9 mouse cellular contexts compared by ENCODE assay signal in the genomic region with DNA sequence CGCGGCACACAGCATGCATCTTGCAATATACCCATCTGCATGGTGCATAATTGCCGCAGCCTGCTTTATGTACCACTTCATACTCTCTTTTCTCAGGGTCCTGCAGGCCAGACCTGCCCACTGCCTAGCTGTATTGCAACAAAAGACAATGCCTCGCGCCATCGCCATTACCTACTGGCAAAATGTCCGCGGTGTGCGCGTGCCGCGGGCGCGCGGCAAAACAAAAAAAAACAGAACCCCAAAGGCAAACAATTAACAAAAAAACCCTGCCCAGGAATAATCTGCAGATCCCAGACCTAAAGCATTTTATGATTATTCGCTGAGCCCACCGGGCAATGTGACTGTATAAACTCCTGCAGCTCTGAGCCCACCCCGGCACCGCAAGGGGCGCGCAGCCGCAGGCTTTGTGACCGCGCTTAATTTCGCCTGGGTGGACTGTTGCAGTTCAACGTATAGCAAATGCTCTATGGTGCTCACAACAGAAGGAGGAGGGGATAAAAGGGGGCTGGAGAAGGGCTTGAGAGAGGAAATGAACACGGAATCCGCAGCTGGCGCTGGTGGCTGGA. TPM values are rescaled to one million over a fixed set of nuclear protein-coding genes. Genes with fewer than 3 reads are reported as not detected.
DNase-seq lines count a peak whose midpoint lies in the region; ATAC-seq and TF ChIP-seq lines count a peak whose summit lies in the region.
"Had no signal": no experiment of that assay in that cellular context is flagged by ENCODE, and none has a peak within 500 bp of the region (broad histone marks: within the 10 kb centered on the region; RNA-seq: fewer than 3 reads in every experiment).

No protein-coding gene starts in this region.

- peak overlapping the region; percentile 62 for H3K4me2 ChIP-seq in heart, embryonic 11.5 days

- TF ChIP-seq CTCF in ES-Bruce4 (IDR thresholded peaks at IDR 0.05; ENCODE audit: low read depth, low read length) = no peak

- H3K9ac ChIP-seq in heart, embryonic 11.5 days (ENCODE audit: low read depth, low read length) = peak overlapping the region; percentile 66; the same call in 1 of the 2 replicates
- H3K9ac ChIP-seq in ES-Bruce4 (ENCODE audit: low read depth, poor library complexity, severe bottlenecking) = peak overlapping the region; percentile 9

- peaks cover 54% of the 10 kb centered on the region for H3K9me3 ChIP-seq in heart, embryonic 11.5 days (replicated peaks; ENCODE audit: control insufficient read depth, low read length)
- H3K9me3 ChIP-seq in ES-Bruce4 (replicated peaks; ENCODE audit: control insufficient read depth, insufficient read depth, low read length, poor library complexity, severe bottlenecking) = peaks cover 24% of the 10 kb centered on the region

- ATAC-seq in heart, embryonic 11.5 days (replicated peaks; ENCODE audit: insufficient number of reproducible peaks, low FRiP score, low TSS enrichment) = no peak
- no peak for ATAC-seq in cerebellum, adult (ENCODE audit: insufficient number of reproducible peaks, low FRiP score, low TSS enrichment)

- DNase-seq in heart, postnatal 14 days = no peak
- peak; percentile 49 for DNase-seq in forelimb bud, embryonic 11.5 days (ENCODE audit: low read depth, low spot score)
- peak; percentile 53 for DNase-seq in mesoderm, embryonic 11.5 days (ENCODE audit: low read depth, low spot score)
- no peak for DNase-seq in layer of hippocampus, adult 9-10 months (ENCODE audit: low spot score)
- DNase-seq in adrenal gland, postnatal 36 days = no peak
- DNase-seq: heart, adult 18-20 months had no signal

- H3K4me3 ChIP-seq in heart, embryonic 11.5 days (ENCODE audit: low read depth, low read length) = peak overlapping the region; percentile 70
- H3K4me3 ChIP-seq in ES-Bruce4 (ENCODE audit: low read depth, low read length) = peak overlapping the region; percentile 60

- peak overlapping the region; percentile 10 for H3K27ac ChIP-seq in heart, embryonic 11.5 days (ENCODE audit: low read depth, low read length)
- peak overlapping the region; percentile 9; the same call in 1 of the 2 replicates for H3K27ac ChIP-seq in ES-Bruce4 (ENCODE audit: insufficient read depth, low read length)

- no peak for TF ChIP-seq POLR2A in ES-Bruce4 (IDR thresholded peaks at IDR 0.05; ENCODE audit: insufficient read depth, low read length)

- intact Hi-C loops in heart, postnatal 14 days (cut with DNase I) = loop anchor here (10.0 kb wide), 2 partner anchors 181 to 221 kb away; a partner anchor contains a TSS

- H3K4me1 ChIP-seq in heart, embryonic 11.5 days (ENCODE audit: control insufficient read depth, insufficient read depth, low read length) = peaks cover 16% of the 10 kb centered on the region
- H3K4me1 ChIP-seq in ES-Bruce4 (ENCODE audit: control insufficient read depth, insufficient read depth, low read length) = no peaks in the 10 kb centered on the region

- no peak for TF ChIP-seq EP300 in ES-Bruce4 (IDR thresholded peaks at IDR 0.05; ENCODE audit: insufficient read depth, low read depth, low read length)

- 41% methylated on average over 29 of the region's 29 CpGs for WGBS in heart, embryonic 11.5 days (ENCODE audit: insufficient replicate concordance)

- H3K36me3 ChIP-seq in heart, embryonic 11.5 days (ENCODE audit: control insufficient read depth, insufficient read depth, low read length) = peaks cover 4% of the 10 kb centered on the region; the same call in 1 of the 2 replicates
- H3K36me3 ChIP-seq in ES-Bruce4 (ENCODE audit: control insufficient read depth, insufficient read depth, low read length, poor library complexity, severe bottlenecking) = peaks cover 6% of the 10 kb centered on the region

- H3K27me3 ChIP-seq in heart, embryonic 11.5 days (ENCODE audit: control insufficient read depth, insufficient read depth, low read length) = peaks cover 21% of the 10 kb centered on the region
- 0 out of 2 replicates have a peak, but pooled peaks cover 2% of the 10 kb centered on the region for H3K27me3 ChIP-seq in ES-Bruce4 (ENCODE audit: control insufficient read depth, insufficient read depth, low read length, poor library complexity, severe bottlenecking)

RNA-seq across cellular contexts. Expression of a gene that starts 11.9 kb away (rescaled TPM):
- polyA plus RNA-seq in heart, embryonic 11.5 days (2014; fragmentation: Nextera tagmentation; extraction: Ambion mirVana) = 1,095 and 1,127 TPM in 2 replicates
- total RNA-seq in heart, postnatal 14 days (2021) = 1,000 to 10,000 TPM; 1,353 to 1,383 TPM
- polyA plus RNA-seq in ES-Bruce4 (2011; ENCODE audit: insufficient read depth, insufficient read length, low read depth, missing spikeins) = 394 and 424 TPM in 2 replicates
- total RNA-seq in adrenal gland, postnatal 36 days (2021) = 1,000 to 10,000 TPM; 2,444 to 2,615 TPM

RNA-seq across cellular contexts. Expression of a gene that starts 50.5 kb away (rescaled TPM):
- 5.6 and 8.6 TPM in 2 replicates for polyA plus RNA-seq in heart, embryonic 11.5 days (2014; fragmentation: Nextera tagmentation; extraction: Ambion mirVana)
- total RNA-seq in heart, postnatal 14 days (2021) = 1 to 10 TPM; 1.7 to 1.8 TPM
- polyA plus RNA-seq in ES-Bruce4 (2011; ENCODE audit: insufficient read depth, insufficient read length, low read depth, missing spikeins) = 0.40 and 0.90 TPM in 2 replicates
- 1 to 10 TPM; 2.2 to 2.6 TPM for total RNA-seq in adrenal gland, postnatal 36 days (2021)

Comparison
In these comparisons a context has a peak if more than half of its experiments do, and no peak if none do; other contexts are left out.
1. DNase-seq: peak in forelimb bud, embryonic 11.5 days (single experiment) and mesoderm, embryonic 11.5 days (single experiment); none in heart, postnatal 14 days (0 of 2), layer of hippocampus, adult 9-10 months (single experiment) and adrenal gland, postnatal 36 days (0 of 2).